Mouse (Mus musculus) spleen, postnatal 14 days (tissue): ENCODE data around the gene Mcpt4.
"Not testable (repeated sequence)": the region's sequence is repeated elsewhere in the genome, so short reads cannot be mapped to it uniquely, and the experiment has no call there.

Source experiments
- DNase-seq, 2 experiments: peaks; one replicate each; pipeline ENCODE4 v3.0.0; 2021 to 2022; ENCODE audit warnings: low spot score in 2 of 2

The Mcpt4 gene

DNA sequence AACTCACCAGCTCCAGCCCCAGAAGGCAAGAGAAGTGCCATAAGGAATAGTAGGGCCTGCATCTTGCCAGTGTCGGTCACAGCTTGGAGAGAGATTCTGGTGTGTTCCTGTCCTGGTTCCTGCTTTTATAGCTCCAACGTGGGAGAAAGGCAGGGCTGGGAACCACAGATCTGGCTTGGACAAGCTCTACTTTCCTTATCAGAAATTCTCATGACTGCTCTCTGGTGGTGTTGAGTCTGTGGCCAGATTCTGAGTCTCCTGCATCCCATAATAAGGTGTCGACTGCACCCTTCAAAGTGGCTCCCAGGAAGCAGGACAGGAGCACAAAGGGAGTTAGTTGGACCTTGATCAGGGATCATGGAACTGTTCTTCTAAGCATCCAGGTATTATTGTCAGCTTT, at the start of gene Mcpt4:
Gene Mcpt4, minus strand, starts transcription at position 101 of the 400 bp plus-strand sequence.
- DNase-seq, result not testable (repeated sequence)

DNA sequence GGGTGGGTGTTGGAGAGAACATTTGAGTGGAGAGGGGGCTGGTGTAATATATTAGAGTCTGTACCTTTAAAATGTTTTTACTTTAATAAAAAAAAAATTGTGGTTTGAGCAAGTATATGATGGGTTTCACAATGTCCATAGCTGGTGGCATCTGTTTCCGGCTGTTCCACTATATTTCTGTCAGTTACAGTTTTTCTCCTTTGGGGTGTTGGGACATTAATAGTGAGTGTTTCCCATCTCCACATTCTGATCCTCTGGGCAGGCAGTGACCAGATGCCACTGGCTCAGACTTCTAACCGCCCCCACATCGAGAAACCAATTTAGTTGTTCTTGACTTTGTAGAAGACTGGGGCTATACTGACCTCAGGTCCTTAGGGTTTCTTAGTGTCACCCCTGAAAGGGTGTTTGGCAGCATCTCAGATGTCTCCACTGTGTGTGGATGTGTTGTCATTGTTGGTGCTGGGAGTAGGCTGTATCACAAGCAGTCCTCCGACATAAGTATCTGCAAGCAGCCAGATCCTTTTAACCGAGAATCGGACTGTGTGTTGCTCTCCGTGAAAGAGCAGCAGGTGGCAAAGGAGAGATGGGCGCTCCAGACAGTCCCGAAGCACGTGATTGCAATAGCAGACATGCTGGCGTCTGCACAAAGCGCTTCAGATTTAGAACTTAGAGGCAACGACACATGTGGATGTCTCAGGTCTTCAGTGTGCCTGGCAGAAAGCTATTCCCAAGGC, 43.5 kb upstream of the Mcpt4 start:
- no peak for DNase-seq

DNA sequence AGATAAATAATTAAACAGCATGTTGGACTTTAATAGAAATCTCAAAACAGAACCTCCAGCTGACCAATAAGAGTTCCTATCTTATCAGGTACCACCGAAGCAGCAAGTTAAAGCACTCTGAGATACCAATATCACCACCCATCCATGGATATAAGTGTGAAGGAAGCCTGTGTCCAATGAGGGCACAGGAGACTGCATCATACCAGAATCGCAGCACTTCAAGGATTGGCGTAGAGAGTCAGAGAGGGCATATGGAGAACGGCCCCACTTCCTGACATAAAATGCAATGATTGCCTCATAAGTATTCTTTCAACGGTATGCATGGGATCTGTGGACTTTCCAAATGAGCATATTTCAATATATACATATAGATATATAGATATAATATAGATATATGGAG, 42.9 kb upstream of the Mcpt4 start:
- DNase-seq, result no peak

DNA sequence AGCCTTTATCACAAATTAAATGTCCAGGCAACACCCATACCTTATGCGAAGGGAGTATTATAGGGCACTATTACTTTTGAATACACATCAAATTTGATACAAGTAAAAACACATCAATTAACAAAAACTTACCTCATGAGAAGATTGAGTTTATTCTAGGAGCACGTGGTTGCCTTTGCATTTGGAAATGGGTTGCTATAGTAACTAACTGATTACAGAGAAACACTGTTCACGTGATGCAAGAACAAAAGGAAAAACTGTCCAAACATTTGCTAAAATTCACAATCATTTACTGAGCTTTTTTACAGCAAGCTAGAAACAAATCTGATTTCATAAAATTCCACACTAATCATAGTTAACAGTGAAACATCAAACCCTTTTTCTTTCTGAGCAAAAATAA, 41.3 kb upstream of the Mcpt4 start:
- no peak for DNase-seq

DNA sequence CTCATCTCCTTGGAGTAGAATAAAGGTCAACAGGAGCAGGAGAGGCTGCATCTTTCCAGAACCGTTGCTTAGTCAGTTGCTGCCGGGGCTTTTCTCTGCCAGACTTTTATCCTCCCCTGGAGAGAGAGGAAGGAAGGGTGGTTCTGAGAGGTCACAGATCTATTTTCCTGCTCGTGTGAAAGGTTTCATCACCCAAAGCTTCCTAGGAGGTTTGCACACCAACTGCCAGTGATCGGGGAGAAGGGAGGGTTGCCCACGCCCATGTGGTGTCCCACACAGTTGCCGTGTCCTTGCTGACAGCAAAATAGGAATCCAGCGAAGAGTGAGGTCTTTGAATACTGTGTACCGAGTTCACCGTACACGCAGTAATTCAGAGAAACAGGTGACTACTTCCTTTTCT, 40.3 kb upstream of the Mcpt4 start, which contains the start of gene Ctsg:
Gene Ctsg, minus strand, starts transcription at position 189 of the 400 bp plus-strand sequence.
- no peak for DNase-seq

DNA sequence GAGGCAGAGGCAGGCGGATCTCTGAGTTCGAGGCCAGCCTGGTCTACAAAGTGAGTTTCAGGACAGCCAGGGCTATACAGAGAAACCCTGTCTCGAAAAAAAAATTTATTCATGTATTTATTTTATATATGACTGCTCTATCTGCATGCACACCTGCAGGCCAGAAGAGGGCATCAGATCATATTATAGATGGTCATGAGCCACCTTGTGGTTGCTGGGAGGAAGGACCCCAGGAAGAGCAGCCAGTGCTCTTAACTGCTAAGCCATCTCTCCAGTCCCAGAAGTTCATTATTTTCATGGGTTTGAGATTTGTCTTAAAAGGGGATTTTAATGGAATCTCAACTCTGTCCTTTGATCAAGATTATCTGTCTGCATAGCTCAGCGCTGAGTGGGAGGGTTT, 36.8 kb upstream of the Mcpt4 start:
- no peak for DNase-seq

DNA sequence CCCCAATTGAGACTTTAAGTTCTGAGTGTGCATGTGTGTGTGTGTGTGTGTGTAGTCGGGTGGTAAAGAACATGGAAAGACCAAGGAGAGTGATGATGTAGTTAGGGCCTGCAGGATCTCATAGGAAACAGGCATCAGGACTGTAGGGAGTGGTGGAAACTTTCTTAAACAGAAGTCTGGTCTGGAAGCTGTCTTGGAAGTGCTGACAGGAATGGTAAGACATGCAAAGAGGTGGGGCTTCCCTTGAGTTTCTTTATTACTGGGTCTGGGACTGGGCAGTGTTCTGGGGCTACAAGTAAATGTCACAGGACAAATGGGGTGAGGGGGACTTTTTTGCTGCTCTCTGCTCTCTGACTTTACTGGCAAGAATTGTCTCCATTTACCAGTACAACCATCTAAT, 35.5 kb upstream of the Mcpt4 start:
- DNase-seq, result no peak

DNA sequence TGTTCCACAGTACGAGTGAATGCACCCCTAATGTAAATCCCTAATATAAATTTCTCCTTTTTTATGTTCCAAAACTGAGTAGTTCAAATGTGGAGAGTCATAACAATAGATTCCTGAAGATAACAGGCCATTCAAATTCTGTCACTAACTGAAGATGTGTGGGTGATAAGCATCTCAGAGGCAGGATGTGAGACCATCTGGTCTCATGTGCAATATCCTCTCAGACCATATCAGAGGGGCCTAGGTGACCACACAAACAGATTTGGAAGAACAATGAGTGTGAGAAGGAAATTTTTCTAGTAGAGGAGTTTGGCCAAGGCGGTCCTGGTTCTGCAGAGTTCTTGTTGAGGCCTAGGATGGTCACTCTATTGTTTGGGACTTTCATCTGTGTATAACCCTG, 31.2 kb upstream of the Mcpt4 start:
- no peak for DNase-seq

DNA sequence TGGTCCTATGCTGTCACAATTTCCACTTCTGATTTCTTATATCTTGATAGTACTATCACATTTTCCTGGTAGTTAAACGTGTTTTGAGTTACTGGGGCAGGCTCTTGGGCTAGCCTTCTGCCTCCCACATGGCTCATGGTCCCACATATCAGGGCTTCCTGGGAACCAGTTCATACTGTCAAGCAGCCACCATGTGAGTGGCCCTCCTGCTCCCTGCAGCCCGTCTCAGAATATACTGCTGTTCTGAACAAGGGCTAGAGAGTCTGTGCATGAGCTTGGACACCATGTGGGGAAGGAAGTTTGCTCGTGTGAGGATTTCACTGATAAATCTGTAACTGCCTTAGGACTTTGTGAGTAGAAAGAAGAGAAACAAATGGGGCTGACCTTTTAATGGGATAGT, 24.6 kb upstream of the Mcpt4 start:
- no peak for DNase-seq

DNA sequence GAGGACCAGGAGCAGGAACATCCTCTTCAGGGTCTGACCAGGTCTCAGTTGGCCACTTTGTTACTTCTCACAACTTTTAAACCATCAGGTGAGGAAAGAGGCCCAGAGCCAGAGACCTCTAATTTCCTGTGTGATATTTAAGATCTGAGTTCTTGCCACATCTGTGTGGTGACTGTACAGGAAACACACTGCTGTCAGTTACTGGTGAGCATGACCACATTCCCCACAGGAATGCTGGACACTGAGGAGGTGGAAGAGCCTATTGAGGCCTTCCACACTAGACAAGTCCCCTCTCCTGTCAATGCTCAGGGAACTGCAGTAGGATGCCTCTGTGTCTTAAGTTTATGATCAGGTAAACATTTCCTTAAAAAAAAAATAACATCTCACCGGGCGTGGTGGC, 23.1 kb upstream of the Mcpt4 start, which contains the start of gene Mcpt8:
Gene Mcpt8, minus strand, starts transcription at position 107 of the 400 bp plus-strand sequence.
- DNase-seq, result no peak

DNA sequence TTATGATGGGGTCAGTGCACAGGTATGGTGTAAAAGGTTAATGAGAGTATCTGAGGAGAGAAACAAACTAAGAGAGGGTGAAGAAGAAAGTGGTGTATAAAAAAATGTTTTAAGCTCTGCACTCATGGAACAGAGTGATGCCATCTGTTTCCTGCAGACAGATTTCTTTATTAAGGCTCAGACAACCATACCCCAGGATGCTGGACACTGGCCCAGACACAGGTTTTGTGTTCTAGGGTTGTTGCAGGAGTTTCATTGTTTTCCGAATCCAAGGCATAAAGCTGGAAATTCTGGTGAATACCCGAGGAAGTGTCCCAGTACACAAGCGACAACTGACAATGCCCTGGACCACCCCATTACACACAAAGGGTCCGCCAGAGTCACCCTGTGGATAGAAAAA, 19.9 kb upstream of the Mcpt4 start:
- DNase-seq, result no peak

DNA sequence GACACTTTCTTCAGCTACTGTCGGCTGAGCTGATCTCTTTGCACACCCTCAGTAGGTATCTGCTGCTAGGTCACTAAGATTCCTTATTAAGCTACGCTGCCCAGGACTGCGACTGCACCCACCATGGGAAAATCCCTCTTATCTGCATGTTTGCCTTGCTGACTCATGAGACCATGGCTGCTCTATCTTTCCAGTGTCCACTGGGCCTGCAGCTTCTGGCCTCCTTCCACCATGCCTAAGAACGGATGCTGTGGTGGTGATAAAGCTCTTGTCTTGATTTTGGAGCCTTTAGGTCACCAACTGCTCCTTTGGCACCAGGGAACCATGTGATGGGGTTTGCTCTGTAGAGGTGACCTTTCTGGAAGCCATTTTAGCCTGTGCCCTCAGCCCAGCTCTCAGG, 4.4 kb downstream of the Mcpt4 start:
- DNase-seq, result no peak

DNA sequence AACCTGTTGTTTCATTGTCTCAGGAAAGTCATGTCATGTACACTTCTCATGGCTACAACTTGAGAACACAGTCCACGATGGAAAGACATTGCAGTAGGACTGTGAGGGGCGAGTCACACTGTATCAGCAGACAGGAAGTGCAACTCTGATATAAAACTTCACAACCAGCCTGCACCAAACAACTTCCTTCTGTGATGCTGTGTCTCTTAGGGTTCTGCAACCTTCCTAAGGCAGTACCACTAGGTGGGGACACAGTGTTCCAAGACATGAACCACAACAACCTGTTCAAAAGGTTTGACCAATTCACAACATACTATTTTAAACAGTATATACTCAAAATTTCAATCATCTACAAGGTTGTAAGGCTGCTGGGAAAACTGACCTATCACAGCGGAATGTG, 6.7 kb downstream of the Mcpt4 start:
- DNase-seq, result no peak

DNA sequence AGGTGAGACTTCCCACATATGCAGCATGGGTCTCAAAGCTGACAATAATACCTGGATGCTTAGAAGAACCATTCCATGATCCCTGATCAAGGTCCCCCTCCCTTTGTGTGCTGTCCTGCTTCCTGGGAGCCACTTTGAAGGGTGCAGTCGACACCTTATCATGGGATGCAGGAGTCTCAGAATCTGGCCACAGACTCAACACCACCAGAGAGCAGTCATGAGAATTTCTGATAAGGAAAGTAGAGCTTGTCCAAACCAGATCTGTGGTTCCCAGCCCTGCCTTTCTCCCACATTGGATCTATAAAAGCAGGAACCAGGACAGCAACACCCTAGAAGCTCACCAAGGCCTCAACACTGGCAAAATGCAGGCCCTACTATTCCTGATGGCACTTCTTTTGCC, 20.3 kb downstream of the Mcpt4 start, which contains the start of gene Mcpt2:
Gene Mcpt2, plus strand, starts transcription at position 250 of the 400 bp plus-strand sequence.
- not testable (repeated sequence) for DNase-seq

DNA sequence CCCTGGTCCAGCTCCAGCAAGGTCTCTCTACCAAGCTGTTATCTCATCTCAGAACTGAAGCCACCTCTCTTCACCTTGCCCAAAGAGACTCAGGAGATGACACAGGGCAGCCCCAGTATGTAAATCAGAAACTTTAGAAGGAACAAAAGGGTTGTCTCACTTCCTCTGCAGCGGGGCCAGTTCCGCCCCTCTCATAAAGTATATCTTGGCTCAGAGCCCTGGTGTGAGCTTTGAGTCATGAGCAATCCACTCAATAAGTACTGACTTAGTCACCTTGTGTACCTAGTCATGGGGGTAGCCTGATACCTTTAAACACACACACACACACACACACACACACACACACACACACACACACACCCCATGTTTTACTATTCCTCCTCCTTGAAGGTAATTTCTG, 27.7 kb downstream of the Mcpt4 start:
- no peak for DNase-seq

DNA sequence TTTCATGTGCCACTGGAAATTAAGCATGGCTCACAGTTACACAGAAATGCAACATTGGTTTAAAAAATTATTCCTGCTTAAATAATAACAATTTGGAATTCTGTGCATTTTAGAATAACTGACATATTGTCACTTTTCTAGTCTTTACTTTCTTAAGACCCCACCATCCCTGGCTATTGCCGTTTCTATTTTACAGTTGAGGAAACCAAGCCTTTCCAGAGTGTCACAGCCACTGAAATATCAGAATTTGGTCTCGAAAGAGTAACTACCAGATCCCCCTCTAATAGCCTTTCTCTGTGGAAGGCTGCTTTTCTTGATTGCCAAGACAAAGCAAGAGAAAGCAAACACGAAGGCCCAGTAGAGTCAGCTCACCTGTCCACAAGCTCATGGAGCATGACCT, 31.7 kb downstream of the Mcpt4 start, which contains the start of gene Mcpt9:
Gene Mcpt9, minus strand, starts transcription at position 101 of the 400 bp plus-strand sequence.
- not testable (repeated sequence) for DNase-seq

DNA sequence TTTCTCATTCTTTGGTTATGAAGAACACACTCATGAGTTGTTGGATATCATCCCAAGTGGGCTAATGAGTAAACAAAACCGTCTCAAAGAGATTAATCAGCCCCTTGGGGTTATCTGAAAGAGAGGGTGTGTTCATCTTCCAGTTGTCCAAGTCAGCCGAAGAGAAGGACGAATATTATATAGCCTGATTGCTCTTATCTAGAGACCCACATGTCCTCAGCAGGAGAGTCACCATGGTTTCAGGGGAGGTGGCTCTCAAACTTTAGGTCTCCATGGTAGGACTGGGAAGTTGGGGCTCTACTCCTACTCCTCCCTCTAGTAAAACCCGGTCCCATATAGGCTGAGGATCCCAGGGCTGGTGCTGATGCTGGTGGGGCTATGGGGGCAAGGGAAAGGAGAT, 40.8 kb downstream of the Mcpt4 start:
- DNase-seq, result not testable (repeated sequence)

DNA sequence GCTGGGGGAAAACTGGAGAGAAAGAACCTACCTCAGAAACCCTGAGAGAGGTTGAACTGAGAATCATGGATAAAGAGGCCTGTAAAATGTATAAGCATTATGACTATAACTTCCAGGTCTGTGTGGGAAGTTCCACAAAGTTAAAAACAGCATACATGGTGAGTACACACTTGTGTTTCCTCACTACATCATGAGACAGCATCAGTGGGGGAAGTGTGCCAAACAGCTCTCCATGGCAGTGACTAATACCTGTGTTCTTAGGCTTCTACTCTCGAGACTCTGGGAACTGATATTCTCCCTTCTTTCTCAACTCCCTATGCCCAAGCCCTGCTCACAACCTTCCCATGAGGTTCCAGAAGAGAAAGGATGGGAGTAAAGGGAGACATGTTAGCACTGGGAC, 42.7 kb downstream of the Mcpt4 start:
- no peak for DNase-seq

DNA sequence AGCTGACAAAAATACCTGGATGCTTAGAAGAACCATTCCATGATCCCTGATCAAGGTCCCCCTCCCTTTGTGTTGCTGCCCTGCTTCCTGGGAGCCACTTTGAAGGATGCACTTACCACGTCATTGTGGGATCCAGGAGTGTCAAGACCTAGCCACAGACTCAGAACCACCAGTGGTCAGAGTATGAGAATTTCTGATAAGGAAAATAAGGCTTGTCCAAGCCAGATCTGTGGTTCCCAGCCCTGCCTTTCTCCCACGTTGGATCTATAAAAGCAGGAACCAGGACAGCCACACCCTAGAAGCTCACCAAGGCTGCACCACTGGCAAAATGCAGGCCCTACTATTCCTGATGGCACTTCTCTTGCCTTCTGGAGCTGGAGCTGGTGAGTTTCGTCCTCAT, 44.4 kb downstream of the Mcpt4 start, which contains the start of gene Mcpt1:
Gene Mcpt1, plus strand, starts transcription at position 301 of the 400 bp plus-strand sequence.
- DNase-seq, result not testable (repeated sequence)

DNA sequence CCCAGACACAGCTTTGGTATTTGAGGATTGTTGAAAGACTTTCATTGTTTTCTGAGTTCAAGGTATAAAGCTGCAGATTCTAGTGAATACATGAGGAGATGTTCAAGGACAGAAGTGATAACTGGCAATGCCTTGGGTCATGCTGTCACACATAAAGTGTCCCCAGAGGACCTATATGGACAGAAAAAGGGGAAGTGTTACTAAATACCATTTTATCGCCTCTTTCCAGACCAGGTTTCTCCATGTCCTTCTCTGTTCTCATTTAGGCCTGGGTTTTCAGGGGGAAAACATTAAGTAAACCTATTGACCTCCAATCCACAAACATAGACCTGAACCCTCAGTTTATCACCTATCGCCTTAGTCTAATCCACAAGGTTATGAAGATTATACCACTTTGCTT, 48.2 kb downstream of the Mcpt4 start:
- no peak for DNase-seq

DNA sequence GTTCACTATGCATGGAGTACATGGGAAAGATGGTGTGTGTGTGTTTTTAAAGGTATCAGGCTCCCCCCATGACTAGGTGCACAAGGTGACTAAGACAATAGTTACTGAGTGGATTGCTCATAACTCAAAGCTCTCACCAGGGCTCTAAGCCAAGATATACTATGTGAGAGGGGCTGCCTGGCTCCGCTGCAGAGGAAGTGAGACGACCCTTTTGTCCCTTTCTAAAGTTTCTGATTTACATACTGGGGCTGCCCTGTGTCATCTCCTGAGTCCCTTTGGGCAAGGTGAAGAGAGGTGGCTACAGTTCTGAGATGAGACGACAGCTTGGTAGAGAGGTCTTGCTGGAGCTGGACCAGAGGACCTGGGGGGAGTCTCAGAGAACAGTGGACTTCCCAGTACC, 49.0 kb downstream of the Mcpt4 start:
- no peak for DNase-seq
